Mouse (Mus musculus): ENCODE data around the gene Pdcd6ip.
A peak's percentile ranks its signal among the peaks of the same experiment; 100 is the strongest.
"Not testable (repeated sequence)": the region's sequence is repeated elsewhere in the genome, so short reads cannot be mapped to it uniquely, and the experiment has no call there.

Pdcd6ip gene

DNA sequence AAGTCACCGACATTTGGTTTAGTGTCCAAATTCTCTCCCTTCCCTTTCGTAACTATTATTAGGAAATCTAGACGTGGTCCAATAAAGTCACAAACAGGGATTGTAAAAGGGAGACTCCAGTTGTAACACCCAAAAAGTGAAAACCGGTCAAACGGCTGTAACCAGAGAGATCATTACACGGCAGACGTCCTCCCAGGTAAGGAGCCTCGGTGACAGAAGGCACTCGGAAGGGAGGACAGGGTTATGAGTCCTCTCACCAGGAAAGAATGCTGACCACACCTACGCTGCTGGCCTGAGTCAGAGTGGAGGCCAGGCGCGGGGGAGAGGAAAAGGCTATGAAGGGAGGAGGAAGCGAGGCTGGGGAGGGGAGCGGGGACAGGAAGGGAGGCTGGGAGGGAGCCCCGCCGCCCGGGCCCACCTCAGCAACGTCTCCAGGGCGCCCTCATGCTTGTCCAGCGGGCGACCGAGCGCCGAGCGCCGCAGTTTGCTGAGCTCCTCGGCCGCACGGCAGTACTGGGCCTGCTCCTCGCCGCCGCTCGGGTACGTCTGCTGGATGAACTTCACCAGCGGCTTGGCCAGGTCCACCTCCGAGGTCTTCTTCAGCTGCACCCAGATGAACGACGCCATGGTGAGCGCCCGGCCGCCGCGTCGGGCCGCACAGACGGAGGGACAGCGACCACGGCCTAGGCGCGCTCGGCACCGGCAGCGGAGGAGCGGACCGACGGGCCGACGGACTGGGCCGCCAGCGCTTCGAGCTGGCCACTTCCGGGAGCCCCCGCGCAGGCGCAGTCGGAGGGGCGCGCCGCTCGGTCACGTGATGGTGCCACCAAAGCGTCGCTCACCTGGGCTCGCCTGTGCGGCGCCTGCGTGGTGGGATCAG lies at the start of gene Pdcd6ip:
TSS of gene Pdcd6ip (minus strand) at position 779 of the 880 bp plus-strand sequence.
- DNase-seq (ENCODE audit: low spot score in 2 of 2), result peak; percentile 91 to 93

DNA sequence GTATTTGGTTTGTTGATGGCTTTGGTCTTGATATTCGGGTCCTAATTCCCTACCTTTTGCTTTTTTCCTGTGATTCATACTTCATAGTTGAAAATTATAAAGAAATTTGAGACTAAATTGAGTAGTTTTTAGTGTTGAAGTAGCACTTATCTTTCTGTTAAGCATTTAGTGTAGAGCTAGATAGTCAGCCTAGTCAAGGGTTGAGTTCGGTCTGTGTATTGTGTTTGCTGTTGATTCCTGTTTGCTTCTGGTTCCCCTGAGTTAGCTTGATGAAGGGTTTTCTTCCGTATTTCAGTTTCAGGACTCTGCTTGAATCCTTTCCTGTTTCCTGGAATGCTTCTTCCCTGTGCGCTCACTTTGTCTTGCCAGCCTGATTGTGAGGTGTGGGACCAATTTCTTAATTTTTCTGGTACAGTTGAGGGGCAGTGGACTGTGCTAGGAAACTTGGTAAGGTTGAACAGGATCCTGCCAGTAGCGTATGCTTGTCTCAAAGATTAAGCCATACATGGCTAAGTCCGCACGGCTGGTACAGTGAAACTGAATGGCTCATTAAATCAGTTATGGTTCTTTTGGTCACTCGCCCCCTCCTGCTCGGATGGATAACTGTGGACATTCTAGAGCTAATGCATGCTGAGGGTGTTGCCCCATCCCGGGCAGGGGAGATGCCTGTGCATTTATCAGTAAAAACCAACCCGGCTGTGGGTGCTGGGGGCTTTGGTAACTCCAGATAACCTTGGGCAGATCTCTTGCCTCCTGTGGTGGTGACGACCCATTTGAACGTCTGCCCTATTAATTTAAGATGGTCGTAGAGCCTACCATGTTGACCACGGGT lies 48.0 kb upstream of the Pdcd6ip start:
- DNase-seq (ENCODE audit: low spot score in 2 of 2), result no peak

DNA sequence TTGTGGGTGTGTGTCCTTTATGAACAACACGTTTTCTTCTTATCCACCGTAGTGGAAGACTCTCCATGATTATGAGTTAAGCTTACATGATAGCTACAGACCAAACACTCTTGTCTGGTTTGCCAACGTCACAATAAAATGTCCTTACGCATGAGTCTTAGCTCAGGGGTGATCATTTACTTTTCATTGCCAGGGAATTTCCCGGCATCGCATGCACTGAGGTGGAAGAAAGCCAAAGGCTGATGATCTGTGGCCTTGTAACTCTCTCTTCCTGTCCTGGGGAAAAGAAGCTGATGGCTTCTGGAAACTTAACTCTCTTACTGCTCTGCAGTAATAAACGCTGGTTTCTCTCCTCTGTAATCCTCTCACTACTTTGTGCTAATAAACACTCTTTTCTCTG lies 41.3 kb upstream of the Pdcd6ip start:
- no peak for DNase-seq (ENCODE audit: low spot score in 2 of 2)

GRCm38 (mm10) chr9:113743291-113743690 lies 35.2 kb upstream of the Pdcd6ip start:
- DNase-seq (ENCODE audit: low spot score in 2 of 2), result no peak

DNA sequence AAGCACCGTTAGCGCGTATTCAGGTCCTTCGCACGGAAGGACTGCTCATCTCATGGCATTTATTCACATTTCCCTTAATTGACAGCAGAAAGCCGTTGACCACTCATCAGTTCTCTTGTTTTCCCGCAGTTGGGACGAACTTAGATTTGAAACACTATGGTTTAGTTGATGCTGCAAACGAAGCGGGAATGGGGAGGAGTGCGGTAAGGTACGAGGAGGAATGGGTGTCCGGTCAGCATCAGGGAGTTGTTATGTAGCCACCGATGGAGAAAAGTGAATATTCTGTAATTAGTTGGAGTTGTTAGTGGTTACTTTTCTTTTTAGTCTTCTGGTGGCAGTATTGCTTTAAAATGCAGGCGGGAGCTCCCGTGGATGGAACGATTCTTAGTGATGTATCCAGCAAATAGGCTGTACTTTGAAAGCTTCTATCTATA lies 34.3 kb upstream of the Pdcd6ip start:
- DNase-seq (ENCODE audit: low spot score in 2 of 2), result peak; percentile 9 to 44

GRCm38 (mm10) chr9:113741637-113742137 lies 33.6 kb upstream of the Pdcd6ip start:
- peak; percentile 37 to 39 for DNase-seq (ENCODE audit: low spot score in 2 of 2)

- DNase-seq (ENCODE audit: low spot score in 2 of 2), result peak; percentile 68 to 79
Measured at GRCm38 (mm10) chr9:113741108-113741636, 33.1 kb upstream of the Pdcd6ip start, which contains the start of gene Clasp2. Gene Clasp2, plus strand, starts transcription at chr9:113741473.

- DNase-seq (ENCODE audit: low spot score in 2 of 2), result no peak
Measured at GRCm38 (mm10) chr9:113738941-113739340, 30.9 kb upstream of the Pdcd6ip start.

DNA sequence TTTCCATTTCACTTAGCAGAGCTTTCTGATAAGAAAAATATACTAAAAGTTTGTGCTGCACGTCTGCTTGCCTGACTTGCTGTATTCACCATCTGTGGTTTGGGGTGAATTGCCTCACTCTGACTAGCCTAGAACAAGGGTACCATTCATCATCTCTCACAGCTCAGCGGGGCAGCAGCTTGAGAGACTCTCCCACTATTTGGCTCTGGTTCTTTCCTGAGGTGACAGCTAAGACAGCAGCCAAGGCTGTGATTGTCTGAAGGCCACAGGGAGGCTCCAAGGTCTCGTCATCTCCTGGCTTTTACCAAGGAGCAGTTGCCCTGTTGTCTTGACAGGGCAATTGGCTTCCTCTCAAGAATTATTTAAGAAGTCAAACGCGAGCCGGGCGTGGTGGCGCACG lies 30.0 kb upstream of the Pdcd6ip start:
- peak in 1 of 2 experiments; percentile 13 for DNase-seq (ENCODE audit: low spot score in 2 of 2)

- DNase-seq (ENCODE audit: low spot score in 2 of 2), result no peak
Measured at GRCm38 (mm10) chr9:113735920-113736319, 27.9 kb upstream of the Pdcd6ip start.

GRCm38 (mm10) chr9:113731540-113731939 lies 23.5 kb upstream of the Pdcd6ip start:
- DNase-seq (ENCODE audit: low spot score in 2 of 2), result no peak

GRCm38 (mm10) chr9:113726991-113727680 lies 19.1 kb upstream of the Pdcd6ip start:
- no peak for DNase-seq (ENCODE audit: low spot score in 2 of 2)

GRCm38 (mm10) chr9:113726131-113726530 lies 18.1 kb upstream of the Pdcd6ip start:
- DNase-seq (ENCODE audit: low spot score in 2 of 2), result no peak

DNA sequence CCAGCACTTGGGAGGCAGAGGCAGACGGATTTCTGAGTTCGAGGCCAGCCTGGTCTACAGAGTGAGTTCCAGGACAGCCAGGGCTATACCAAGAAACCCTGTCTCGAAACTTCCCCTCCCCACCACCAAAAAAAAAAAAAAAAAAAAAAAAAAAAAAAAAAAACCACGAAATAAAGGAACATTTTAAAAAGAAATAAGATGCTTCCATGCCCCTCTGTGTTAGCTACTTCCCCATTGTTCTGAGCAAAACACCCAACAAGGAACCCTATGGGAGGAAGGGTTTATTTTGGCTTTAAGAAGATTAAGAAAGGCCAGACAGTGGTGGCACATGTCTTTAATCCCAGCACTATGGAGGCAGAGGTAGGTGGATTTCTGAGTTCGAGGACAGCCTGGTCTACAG lies 17.6 kb upstream of the Pdcd6ip start:
- not testable (repeated sequence) for DNase-seq (ENCODE audit: low spot score in 2 of 2)

- DNase-seq (ENCODE audit: low spot score in 2 of 2), result no peak
Measured at GRCm38 (mm10) chr9:113724646-113725045, 16.6 kb upstream of the Pdcd6ip start.

DNA sequence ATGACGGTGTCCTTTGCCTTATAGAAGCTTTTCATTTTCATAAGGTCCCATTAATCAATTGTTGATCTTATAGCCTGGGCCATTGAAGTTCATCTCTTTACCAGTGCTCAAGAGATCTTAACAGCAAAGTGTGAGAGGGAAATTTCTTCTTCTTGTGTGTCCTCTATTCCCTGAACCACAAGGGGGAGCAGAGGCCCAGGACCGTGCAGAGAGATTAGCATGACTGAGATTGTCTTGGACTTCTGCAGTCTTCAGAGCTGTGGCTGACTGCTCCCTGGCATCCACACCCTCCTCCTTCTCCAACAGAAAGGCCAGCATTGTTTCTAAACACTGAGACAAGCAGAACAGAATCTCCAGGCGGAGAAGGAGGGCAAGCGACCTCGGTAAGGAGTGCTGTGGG lies 11.0 kb upstream of the Pdcd6ip start:
- DNase-seq (ENCODE audit: low spot score in 2 of 2), result peak in 1 of 2 experiments; percentile 26

GRCm38 (mm10) chr9:113710871-113711270 lies 2.8 kb upstream of the Pdcd6ip start:
- no peak for DNase-seq (ENCODE audit: low spot score in 2 of 2)

- no peak for DNase-seq (ENCODE audit: low spot score in 2 of 2)
Measured at GRCm38 (mm10) chr9:113708361-113709280, 562 bp upstream of the Pdcd6ip start.

DNA sequence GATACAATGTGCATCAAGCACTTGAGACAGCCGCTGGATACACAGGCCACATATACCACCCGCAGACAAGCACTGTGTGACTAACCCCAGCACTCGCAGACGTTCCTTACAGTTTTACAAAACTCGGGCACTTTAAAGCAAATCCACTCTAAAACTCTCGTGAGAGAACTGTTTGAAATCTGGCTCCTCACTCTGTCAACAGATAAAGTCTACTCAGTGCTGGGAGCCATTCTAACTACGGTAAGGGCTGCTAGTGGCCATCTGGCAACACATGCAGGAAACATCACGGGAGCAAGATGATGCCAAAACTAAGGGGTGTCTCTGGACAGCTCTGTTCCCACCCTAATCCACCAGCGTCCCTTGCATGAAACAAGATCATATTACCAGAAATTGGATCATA lies 1.2 kb downstream of the Pdcd6ip start:
- DNase-seq (ENCODE audit: low spot score in 2 of 2), result no peak

- no peak for DNase-seq (ENCODE audit: low spot score in 2 of 2)
Measured at GRCm38 (mm10) chr9:113706108-113706507, 2.0 kb downstream of the Pdcd6ip start.
